Mouse (Mus musculus) liver, embryonic 13.5 days (tissue): ENCODE data around the gene Pik3c2b. TPM values are rescaled to one million over a fixed set of nuclear protein-coding genes. Genes with fewer than 3 reads are reported as not detected.
A peak's percentile ranks its signal among the peaks of the same experiment; 100 is the strongest.

ENCODE experiments used
- ATAC-seq: fragments of 200-750 bp; cut with Nextera tagmentation; 2 replicates; pipeline ENCODE4 v1.8.0; 2017; ENCODE audit warnings: low read depth, mild to moderate bottlenecking, moderate number of reproducible peaks, moderate library complexity
- DNase-seq: peaks from one replicate; pipeline ENCODE4 v3.0.0; 2022
- H3K27ac ChIP-seq: fragments of 300-500 bp; sonication (generic); 2 replicates; pipeline ENCODE4 v1.5.1; 2015; ENCODE audit warnings: moderate library complexity, mild to moderate bottlenecking, inconsistent platforms
- H3K27me3 ChIP-seq: fragments of 300-500 bp; sonication (generic); 2 replicates; pipeline ENCODE4 v1.6.1; 2015; ENCODE audit warnings: mild to moderate bottlenecking, inconsistent platforms
- H3K36me3 ChIP-seq: fragments of 300-500 bp; sonication (generic); 2 replicates; pipeline ENCODE4 v1.6.1; 2015; ENCODE audit warnings: mild to moderate bottlenecking, inconsistent platforms
- H3K4me1 ChIP-seq: fragments of 300-500 bp; sonication (generic); replicated peaks from 2 replicates; pipeline ENCODE4 v1.6.1; 2015; ENCODE audit warnings: inconsistent platforms
- H3K4me2 ChIP-seq: fragments of 300-500 bp; sonication (generic); 2 replicates; pipeline ENCODE4 v1.6.1; 2015; ENCODE audit warnings: inconsistent platforms, mild to moderate bottlenecking, moderate library complexity
- H3K4me3 ChIP-seq: fragments of 300-500 bp; sonication (generic); replicated peaks from 2 replicates; pipeline ENCODE4 v1.5.1; 2015; ENCODE audit warnings: mild to moderate bottlenecking, inconsistent platforms
- H3K9ac ChIP-seq: fragments of 300-500 bp; sonication (generic); 2 replicates; pipeline ENCODE4 v1.6.1; 2015; ENCODE audit warnings: mild to moderate bottlenecking, inconsistent platforms
- H3K9me3 ChIP-seq: fragments of 300-500 bp; sonication (generic); replicated peaks from 2 replicates; pipeline ENCODE4 v1.6.1; 2016; ENCODE audit warnings: inconsistent platforms
- WGBS: fragments of 180-500 bp; shearing (Covaris S2); methylation state at CpG from one replicate; pipeline ENCODE4 v1.1.7; 2015; ENCODE audit not compliant: insufficient replicate concordance; 5-methylcytosine and 5-hydroxymethylcytosine counted together
- polyA plus RNA-seq: library from polyadenylated mRNA; unstranded; fragments of >200 nt; fragmentation: Nextera tagmentation; extraction: Ambion mirVana; gene quantifications from 2 replicates; pipeline ENCODE4 v1.2.1, GENCODE M21; 2015

The Pik3c2b gene
- polyA plus RNA-seq: 0.82 and 1.2 TPM in 2 replicates

- 9% methylated on average over 15 of the region's 15 CpGs for WGBS
- ATAC-seq (no peak), DNase-seq (no peak)
- Histone ChIP-seq H3K36me3 (no peaks in the 10 kb centered on the region), H3K9ac (peak within 1 kb of the TSS; percentile 79), H3K27me3 (peaks cover 51% of the 10 kb centered on the region), H3K27ac (no peak within 1 kb of the TSS; the same call in 1 of the 2 replicates), H3K9me3 (no peaks in the 10 kb centered on the region), H3K4me3 (peak within 1 kb of the TSS; percentile 69), H3K4me2 (peak within 1 kb of the TSS; percentile 96), H3K4me1 (peaks cover 28% of the 10 kb centered on the region)
These were observed at the start of gene Pik3c2b for GRCm38 (mm10) chr1:133045011-133045860. Pik3c2b (plus strand) TSS chr1:133045667.

GRCm38 (mm10) chr1:133000347-133000746, 45.1 kb upstream of the Pik3c2b start:
- Histone ChIP-seq H3K4me2 (no peak overlapping the region), H3K4me1 (no peaks in the 10 kb centered on the region), H3K36me3 (peaks cover 89% of the 10 kb centered on the region), H3K27me3 (no peaks in the 10 kb centered on the region), H3K4me3 (no peak overlapping the region), H3K9ac (no peak overlapping the region), H3K27ac (no peak overlapping the region), H3K9me3 (no peaks in the 10 kb centered on the region)
- DNase-seq (no peak), ATAC-seq (no peak)
- 64% methylated on average over 6 of the region's 6 CpGs for WGBS

DNA sequence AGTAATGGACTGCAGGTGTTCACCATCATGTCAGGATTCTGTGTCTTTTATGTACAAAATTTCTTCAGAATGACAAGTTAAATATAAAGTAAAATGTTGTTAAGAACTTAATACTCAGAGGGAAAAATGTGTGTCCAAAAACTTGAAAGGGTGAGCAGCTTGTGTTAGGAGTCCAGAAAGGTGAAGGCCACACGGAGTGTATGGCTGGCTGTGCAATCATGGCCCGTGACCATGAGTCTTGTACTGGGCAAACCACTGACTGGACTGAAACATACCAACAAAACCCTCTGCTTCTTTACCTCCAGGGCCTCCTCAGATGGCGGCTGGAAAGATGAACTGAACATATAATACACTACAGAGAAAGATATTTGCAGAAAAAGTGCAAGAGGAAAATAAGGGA, 38.9 kb upstream of the Pik3c2b start:
- H3K9ac ChIP-seq: no peak overlapping the region
- H3K4me2 ChIP-seq: no peak overlapping the region
- H3K4me3 ChIP-seq: no peak overlapping the region
- H3K9me3 ChIP-seq: no peaks in the 10 kb centered on the region
- no peak overlapping the region for H3K27ac ChIP-seq
- H3K27me3 ChIP-seq: no peaks in the 10 kb centered on the region
- DNase-seq (no peak), ATAC-seq (no peak)
- no peaks in the 10 kb centered on the region for H3K4me1 ChIP-seq
- H3K36me3 ChIP-seq: peaks cover 79% of the 10 kb centered on the region
- WGBS: 83% methylated on average over 3 of the region's 3 CpGs

GRCm38 (mm10) chr1:133011955-133012841, 33.3 kb upstream of the Pik3c2b start:
- no peak overlapping the region for H3K4me3 ChIP-seq
- ATAC-seq: no peak
- H3K4me1 ChIP-seq: 0 out of 2 replicates have a peak, but pooled peaks cover 4% of the 10 kb centered on the region
- no peak overlapping the region for H3K27ac ChIP-seq
- DNase-seq: no peak
- H3K36me3 ChIP-seq: peaks cover 82% of the 10 kb centered on the region
- WGBS: 67% methylated on average over 12 of the region's 13 CpGs
- no peaks in the 10 kb centered on the region for H3K27me3 ChIP-seq
- no peak overlapping the region for H3K4me2 ChIP-seq
- no peak overlapping the region for H3K9ac ChIP-seq
- H3K9me3 ChIP-seq: no peaks in the 10 kb centered on the region

DNA sequence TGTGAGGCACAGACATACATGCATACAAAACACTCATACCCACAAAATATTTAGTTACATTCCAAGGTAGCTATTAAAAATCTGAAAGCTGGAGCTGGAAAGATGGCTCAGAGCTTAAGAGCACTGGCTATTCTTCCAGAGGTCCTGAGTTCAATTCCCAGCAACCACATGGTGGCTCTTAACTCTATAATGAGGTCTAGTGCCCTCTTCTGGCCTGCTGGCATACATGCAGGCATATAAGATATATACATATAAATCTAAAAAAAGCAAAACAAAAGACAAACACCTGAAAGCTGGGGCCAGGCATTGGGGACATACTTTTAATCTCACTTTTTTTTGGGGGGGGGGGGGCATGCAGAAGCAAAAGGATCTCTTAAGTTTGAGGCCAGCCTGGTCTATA, 32.1 kb upstream of the Pik3c2b start:
- no peaks in the 10 kb centered on the region for H3K9me3 ChIP-seq
- no peak overlapping the region for H3K27ac ChIP-seq
- H3K27me3 ChIP-seq: no peaks in the 10 kb centered on the region
- H3K4me1 ChIP-seq: 0 out of 2 replicates have a peak, but pooled peaks cover 4% of the 10 kb centered on the region
- no peak for DNase-seq
- no peak overlapping the region for H3K4me3 ChIP-seq
- no peak overlapping the region for H3K9ac ChIP-seq
- no peak overlapping the region for H3K4me2 ChIP-seq
- peaks cover 81% of the 10 kb centered on the region for H3K36me3 ChIP-seq
- ATAC-seq: no peak

- no peak overlapping the region for H3K4me3 ChIP-seq
- no peaks in the 10 kb centered on the region for H3K9me3 ChIP-seq
- H3K36me3 ChIP-seq: peaks cover 83% of the 10 kb centered on the region
- no peaks in the 10 kb centered on the region for H3K27me3 ChIP-seq
- 94% methylated on average over 1 of the region's 1 CpGs for WGBS
- DNase-seq: no peak
- no peak overlapping the region for H3K4me2 ChIP-seq
- H3K4me1 ChIP-seq: peaks cover 8% of the 10 kb centered on the region
- H3K9ac ChIP-seq: no peak overlapping the region
- H3K27ac ChIP-seq: no peak overlapping the region
- no peak for ATAC-seq
These were observed 31.3 kb upstream of the Pik3c2b start for GRCm38 (mm10) chr1:133014196-133014595.

DNA sequence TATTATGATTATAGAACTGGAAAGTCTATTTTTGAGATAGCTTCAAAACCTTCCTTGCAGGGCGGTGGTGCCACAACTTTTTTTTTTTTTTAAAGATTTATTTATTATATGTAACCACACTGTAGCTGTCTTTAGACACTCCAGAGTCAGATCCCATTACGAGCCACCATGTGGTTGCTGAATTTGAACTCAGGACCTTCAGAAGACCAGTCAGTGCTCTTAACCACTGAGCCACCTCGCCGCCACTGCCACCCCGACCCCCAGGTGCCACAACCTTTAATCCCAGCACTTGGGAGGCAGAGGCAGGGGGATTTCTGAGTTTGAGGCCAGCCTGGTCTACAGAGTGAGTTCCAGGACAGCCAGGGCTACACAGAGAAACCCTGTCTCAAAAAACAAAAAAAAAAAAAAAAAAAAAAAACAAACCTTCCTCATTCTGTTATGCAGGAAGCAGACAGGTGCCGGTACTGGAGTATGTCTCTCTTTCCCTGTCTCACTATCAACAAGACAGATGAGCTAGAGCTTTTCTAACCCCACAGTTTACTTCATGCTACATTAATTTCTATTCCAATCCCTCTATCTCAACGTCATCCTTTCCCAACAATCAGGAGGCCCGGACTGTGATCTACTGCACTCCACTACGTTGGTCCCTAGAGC, 28.6 kb upstream of the Pik3c2b start:
- Histone ChIP-seq H3K27ac (no peak overlapping the region), H3K36me3 (peaks cover 67% of the 10 kb centered on the region), H3K27me3 (no peaks in the 10 kb centered on the region), H3K4me3 (no peak overlapping the region), H3K9me3 (no peaks in the 10 kb centered on the region), H3K9ac (no peak overlapping the region), H3K4me2 (no peak overlapping the region), H3K4me1 (peaks cover 29% of the 10 kb centered on the region)
- WGBS: 87% methylated on average over 9 of the region's 9 CpGs
- no peak for DNase-seq
- ATAC-seq: no peak

- peaks cover 57% of the 10 kb centered on the region for H3K36me3 ChIP-seq
- ATAC-seq (no peak), DNase-seq (no peak)
- no peaks in the 10 kb centered on the region for H3K27me3 ChIP-seq
- H3K9me3 ChIP-seq: no peaks in the 10 kb centered on the region
- H3K4me1 ChIP-seq: peaks cover 27% of the 10 kb centered on the region
- WGBS: 82% methylated on average over 2 of the region's 2 CpGs
- no peak overlapping the region for H3K27ac ChIP-seq
- H3K4me3 ChIP-seq: no peak overlapping the region
- H3K4me2 ChIP-seq: no peak overlapping the region
- no peak overlapping the region for H3K9ac ChIP-seq
These were observed 26.9 kb upstream of the Pik3c2b start for GRCm38 (mm10) chr1:133018580-133018979.

DNA sequence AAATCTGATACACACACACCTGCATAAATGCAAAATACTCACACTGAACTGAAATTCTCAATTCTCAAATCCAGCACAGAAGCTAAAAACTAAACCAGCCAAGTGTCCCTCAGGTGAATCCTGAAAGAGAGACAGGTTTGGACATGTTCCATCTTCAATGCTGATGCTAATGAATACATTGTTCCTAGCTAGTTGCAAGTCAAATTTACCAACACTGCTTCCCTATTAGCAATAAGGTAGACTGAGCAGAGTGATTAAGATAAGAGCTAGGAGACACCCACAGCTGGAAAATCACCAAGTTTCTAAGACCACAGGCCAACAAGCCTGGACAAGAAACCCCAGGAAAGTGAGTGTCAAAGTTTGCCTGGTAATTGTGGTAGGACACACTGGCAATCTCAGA, 26.2 kb upstream of the Pik3c2b start:
- Histone ChIP-seq H3K4me3 (no peak overlapping the region), H3K9me3 (no peaks in the 10 kb centered on the region), H3K27ac (no peak overlapping the region), H3K36me3 (peaks cover 50% of the 10 kb centered on the region), H3K27me3 (no peaks in the 10 kb centered on the region), H3K4me2 (no peak overlapping the region), H3K4me1 (peaks cover 34% of the 10 kb centered on the region), H3K9ac (no peak overlapping the region)
- ATAC-seq: no peak
- no peak for DNase-seq

- no peak overlapping the region for H3K4me3 ChIP-seq
- no peak; the same call in 1 of the 2 replicates for ATAC-seq
- H3K4me1 ChIP-seq: peaks cover 36% of the 10 kb centered on the region
- peaks cover 41% of the 10 kb centered on the region for H3K36me3 ChIP-seq
- H3K27ac ChIP-seq: peak overlapping the region; percentile 50
- WGBS: 59% methylated on average over 3 of the region's 3 CpGs
- no peaks in the 10 kb centered on the region for H3K9me3 ChIP-seq
- 0 out of 2 replicates have a peak overlapping the region, but pooled peaks have one; percentile 23 for H3K4me2 ChIP-seq
- H3K9ac ChIP-seq: peak overlapping the region; percentile 43
- DNase-seq: no peak
- no peaks in the 10 kb centered on the region for H3K27me3 ChIP-seq
These were observed 25.2 kb upstream of the Pik3c2b start for GRCm38 (mm10) chr1:133020137-133020894.
